Mouse (Mus musculus): ENCODE measurements at regions not wholly inside any gene's neighbourhood (a gene's known extent, or its start where the extent isn't known, plus 50 kb on each side); places are given as distances from the start of the nearest gene placed in this dataset.

DNA sequence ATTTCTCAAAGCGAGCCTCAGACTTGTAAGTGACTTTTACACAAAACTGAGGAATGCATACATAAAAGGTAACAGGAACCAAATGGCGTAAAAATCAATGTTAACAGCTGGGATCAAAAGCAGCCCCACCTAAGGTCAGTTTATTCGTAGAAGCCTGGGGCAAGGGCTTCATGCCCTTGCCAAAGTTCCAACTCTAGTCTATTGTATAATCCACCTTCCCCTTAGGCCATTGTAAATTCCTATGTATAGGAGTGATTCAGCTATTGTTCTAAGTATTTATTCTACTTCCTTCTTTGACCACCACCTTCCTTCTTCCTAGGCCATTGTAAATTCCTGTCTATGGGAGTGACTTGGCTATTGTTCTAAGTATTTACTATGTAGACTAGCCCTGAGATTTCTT is 337.5 kb upstream of the Xrcc4 start:
- TF ChIP-seq CTCF (IDR thresholded peaks at IDR 0.05; ENCODE audit: borderline replicate concordance, insufficient read depth, low read length): no peak
- no peak for TF ChIP-seq POLR2A (IDR thresholded peaks at IDR 0.05; ENCODE audit: low read depth, low read length)

Data from embryonic fibroblast, embryonic 13.5 days (primary cell).